Mouse (Mus musculus) ES-E14 (cell line): ENCODE measurements at regions not wholly inside any gene's neighbourhood (a gene's known extent, or its start where the extent isn't known, plus 50 kb on each side); places are given as distances from the start of the nearest gene placed in this dataset.

ENCODE experiments used
- CHD2 ChIP-seq: IDR thresholded peaks from 2 replicates; pipeline ENCODE4 v1.6.1; 2014; ENCODE audit warnings: mild to moderate bottlenecking, low read depth, low read length, inconsistent platforms
- MAFK ChIP-seq: IDR thresholded peaks from 2 replicates; pipeline ENCODE4 v1.6.1; 2014; ENCODE audit warnings: mild to moderate bottlenecking, low read depth, low read length, inconsistent platforms; ENCODE audit not compliant: insufficient read depth
- ZC3H11A ChIP-seq: IDR thresholded peaks from 2 replicates; pipeline ENCODE4 v1.6.1; 2012; ENCODE audit warnings: low read depth, mild to moderate bottlenecking, inconsistent platforms, low read length, borderline replicate concordance
- ZNF384 ChIP-seq: IDR thresholded peaks from 2 replicates; pipeline ENCODE4 v1.6.1; 2012; ENCODE audit warnings: low read depth, low read length, inconsistent platforms

- TF ChIP-seq CHD2 (no peak), MAFK (no peak), ZC3H11A (no peak), ZNF384 (no peak)
These were observed 69.8 kb upstream of the Pax2 start for GRCm38 (mm10) chr19:44686061-44686460.
